Mouse (Mus musculus) forelimb bud, embryonic 11.5 days (tissue): ENCODE data around the gene Agrn.

Experiments used
- DNase-seq: peaks from one replicate; pipeline ENCODE4 v3.0.0-alpha.2; 2012; ENCODE audit warnings: low read depth, low spot score

Gene Agrn

DNA sequence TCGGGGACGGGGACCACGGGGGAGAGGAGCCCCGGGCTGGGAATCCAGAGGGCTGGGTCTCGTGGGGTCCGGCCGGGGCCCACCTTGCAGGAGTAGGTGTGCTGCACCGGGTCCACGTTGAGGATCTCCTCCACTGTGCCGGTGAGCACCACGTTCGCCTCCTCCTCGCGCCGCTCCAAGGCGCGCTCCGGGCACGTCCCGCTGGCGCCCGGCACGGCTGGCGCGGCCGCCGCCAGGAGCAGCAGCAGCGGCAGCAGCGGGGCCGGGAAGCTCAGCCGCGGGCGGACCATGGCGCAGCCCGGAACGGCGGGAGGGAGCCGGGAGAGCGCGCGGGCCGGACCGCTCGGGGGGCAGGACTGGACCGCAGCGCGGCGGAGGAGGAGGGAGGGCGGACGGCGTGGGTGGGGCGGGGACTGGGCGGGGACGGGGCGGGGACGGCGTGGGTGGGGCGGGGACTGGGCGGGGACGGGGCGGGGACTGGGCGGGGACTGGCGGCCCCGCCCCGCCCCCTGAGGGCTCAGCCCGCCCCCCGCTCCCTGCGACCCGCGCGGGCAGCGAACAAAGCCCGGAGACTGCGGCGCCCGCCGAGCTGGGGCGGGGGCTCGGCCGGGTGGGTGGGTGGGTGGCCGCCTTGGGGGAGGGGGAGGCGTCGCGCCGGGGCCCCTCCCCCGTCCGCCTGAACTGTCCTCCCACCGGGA is at the start of gene Agrn:
Gene Agrn (minus strand): TSS at position 358 of the 698 bp plus-strand sequence.
- DNase-seq = no peak

- DNase-seq = peak; percentile 28
Observed at GRCm38 (mm10) chr4:156236651-156237447, 39.6 kb upstream of the Agrn start.

DNA sequence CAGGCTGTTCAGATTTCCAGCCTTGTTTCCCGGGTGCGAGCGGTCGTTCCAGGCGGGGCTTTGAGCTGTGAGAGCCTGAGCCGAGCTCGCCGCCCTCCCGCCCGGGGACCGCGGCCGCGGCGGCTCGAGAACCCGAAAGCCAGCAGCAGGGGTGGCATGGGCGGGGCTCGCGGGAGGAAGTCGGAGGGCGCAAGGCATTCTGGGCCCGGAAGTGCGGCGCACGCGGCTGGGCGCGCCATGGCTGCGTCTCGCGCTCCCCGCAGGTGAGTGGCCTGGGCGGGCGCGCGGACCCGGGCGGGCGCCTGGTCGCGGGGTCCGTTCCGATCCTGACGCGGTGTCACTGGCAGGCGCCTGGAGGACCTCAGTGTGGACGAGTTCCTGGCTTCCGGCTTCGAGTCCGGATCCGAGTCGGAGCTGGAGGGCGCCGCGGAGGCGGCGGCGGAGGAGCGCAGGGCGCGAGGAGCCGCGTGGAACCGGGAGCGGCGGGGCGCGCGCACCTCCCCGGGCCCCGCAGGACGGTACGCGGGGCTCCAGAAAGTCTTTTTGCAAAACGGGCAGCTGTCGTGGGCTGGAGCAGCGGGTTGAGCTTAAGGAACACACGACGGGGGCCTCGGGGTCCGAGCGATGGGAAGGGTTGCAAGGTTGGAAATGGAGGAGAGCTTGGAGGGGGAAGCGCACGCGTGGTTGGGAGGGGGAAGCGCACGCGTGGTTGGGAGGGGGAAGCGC is 38.7 kb upstream of the Agrn start, which contains the start of gene Noc2l:
Gene Noc2l (plus strand): TSS at position 203 of the 726 bp plus-strand sequence.
- peak; percentile 90 for DNase-seq

DNA sequence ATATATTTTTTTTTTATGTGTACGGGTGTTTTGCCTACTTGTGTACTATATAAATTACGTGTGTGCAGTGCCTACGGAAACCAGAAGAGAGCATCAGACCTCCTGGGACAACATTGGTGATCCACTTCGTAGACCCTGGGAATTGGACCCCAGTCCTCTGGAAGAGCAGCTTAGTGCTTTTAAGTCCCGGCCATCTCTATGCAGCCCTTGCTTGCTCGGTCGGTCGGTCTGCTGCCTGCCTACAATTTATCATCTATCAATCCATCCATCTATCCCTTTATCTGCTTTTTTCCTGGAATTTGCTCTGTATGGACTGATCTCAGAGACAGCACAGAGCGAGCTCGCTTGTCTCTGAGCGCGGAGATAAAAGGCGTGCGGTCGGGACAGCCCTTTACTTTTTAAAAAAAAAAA is 38.1 kb upstream of the Agrn start:
- DNase-seq = peak; percentile 45

DNA sequence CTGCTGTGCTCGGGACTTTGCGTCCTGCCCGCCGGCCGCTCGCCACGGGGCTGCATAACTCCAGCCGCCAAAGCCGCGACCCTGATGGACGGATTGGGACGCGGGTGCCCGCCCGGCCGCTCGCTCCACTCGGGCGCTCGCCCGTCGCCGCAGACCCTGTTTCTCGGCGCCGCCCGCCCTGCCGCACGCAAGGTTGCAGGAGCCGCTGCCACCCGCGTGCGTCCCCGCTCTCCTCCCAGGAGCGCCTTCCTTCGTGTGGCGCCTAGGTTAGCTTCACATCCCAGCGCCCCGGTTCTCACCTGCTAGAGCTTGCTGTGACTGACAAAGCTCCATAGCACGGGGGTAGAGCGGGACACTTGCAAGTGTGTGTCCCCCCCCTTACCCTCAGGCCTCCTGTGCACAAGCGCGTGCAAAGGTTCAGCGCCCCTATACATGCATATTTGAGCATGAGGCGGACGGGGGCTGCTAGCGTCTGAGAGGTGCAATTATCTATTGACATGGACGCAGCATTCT is 37.5 kb upstream of the Agrn start, which contains the start of gene Plekhn1:
Gene Plekhn1 (minus strand): TSS at position 157 of the 513 bp plus-strand sequence.
- DNase-seq = peak; percentile 48

DNA sequence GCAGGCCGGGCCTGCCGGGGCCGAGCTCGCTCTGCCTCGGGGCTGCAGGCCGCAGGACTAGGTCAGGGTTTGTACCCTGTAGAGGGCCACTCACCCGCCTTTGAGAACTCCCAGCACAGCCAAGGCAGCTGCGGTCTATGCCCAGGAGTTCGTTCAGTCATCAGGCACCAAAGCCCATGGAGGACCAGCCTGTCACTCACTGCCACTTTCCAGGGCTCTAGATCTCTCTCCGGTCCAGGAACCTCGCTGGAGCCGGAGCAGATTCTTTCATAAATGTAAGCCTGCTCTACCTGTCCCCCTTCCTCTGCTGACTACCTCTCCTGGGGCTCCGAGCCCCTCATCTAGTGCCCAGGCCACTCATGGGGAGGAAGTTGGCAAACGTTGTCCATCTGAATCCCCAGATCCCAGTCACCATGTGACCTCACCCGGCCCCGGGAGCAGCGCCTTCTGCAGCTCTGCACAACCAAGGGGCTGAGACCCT is 36.8 kb upstream of the Agrn start:
- DNase-seq = no peak

- no peak for DNase-seq
Observed at GRCm38 (mm10) chr4:156228393-156229024, 31.2 kb upstream of the Agrn start.

DNA sequence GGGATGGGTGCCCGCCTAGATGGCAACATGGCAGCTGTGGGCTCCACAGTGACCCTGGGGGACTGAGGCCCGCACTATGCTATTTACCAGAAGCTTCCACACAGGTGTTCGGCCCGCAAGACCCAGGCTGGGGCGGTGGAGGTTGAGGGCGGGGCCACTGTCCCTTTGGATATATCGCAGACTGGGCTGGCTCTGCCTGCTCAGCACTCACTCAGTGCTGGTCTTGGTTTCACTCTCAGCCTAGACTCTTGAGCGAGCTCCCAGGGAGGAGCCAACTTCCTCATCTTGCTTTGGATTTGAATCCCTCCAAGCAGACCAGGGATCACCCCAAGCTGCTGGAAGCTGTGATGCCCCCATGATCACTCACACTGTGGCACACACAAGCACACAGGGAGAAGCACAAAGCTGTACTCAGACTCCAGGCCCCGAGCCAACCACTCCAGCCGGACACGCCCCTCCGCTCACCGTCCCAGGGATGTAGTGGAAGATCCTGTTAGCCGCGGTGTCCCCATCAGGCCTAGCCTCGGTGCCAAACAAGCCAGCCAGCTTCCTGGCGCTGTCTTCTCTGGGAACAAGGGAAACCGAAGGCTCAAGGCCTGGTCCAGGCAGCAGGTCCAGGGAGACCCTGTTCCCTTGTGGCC is 30.6 kb upstream of the Agrn start:
- no peak for DNase-seq

GRCm38 (mm10) chr4:156224276-156224675 is 27.0 kb upstream of the Agrn start:
- DNase-seq = no peak

- no peak for DNase-seq
Observed at GRCm38 (mm10) chr4:156219936-156220335, 22.6 kb upstream of the Agrn start.

GRCm38 (mm10) chr4:156217838-156218237 is 20.6 kb upstream of the Agrn start:
- DNase-seq = no peak

DNA sequence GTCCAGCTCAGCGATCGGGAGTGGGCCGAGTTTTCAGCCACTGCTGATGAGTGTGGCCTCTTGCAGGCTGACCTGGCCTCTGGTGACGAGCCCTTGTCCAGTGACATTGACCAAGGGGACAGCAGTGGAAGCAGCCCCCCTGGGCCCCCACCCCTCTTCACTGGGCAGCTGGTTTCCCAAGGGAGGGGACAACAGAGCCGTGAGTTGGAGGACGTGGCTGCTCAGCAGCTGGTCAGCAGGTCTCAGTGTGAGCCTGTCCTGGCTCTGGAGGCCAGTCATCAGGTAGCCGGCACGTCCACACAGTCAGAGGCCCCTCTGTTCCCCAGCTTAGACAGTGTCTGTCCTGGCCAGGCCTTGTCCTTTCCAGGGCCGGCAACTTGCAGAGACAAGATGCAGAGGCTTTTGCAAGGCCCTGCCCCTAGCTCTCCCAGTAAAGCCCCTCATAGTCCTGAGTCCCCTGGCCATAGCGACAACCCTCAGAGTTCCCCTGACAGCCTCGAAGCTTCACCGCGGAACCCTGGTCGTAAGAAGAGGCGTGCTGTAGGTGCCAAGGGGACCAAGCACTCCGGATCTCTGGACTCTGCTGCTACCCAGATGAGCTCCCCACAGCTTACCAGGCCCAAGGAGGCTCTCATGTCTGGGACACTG is 19.9 kb upstream of the Agrn start:
- no peak for DNase-seq

- no peak for DNase-seq
Observed at GRCm38 (mm10) chr4:156216196-156216595, 18.9 kb upstream of the Agrn start.

DNA sequence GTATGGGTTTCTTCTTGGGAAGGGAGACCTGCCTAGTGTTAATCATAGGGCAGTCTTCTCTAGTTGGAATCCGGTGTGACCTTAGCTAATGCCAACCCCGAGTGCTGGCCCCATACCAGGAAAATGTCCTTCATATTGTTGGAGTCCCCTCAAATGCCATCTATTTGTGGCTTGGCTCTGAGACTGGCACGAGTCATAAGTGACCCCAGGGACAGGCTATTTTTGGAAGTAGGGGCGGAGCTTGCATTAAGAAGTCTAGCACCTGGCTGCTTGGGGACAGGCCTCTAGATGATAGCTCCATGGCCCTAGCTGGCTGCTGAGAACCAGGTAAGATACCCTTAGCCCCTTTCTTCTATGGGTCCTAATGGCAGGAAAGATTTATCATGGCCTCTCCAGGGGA is 18.4 kb upstream of the Agrn start, which contains the start of gene Perm1:
Gene Perm1 (plus strand): TSS at position 220 of the 400 bp plus-strand sequence.
- no peak for DNase-seq

DNA sequence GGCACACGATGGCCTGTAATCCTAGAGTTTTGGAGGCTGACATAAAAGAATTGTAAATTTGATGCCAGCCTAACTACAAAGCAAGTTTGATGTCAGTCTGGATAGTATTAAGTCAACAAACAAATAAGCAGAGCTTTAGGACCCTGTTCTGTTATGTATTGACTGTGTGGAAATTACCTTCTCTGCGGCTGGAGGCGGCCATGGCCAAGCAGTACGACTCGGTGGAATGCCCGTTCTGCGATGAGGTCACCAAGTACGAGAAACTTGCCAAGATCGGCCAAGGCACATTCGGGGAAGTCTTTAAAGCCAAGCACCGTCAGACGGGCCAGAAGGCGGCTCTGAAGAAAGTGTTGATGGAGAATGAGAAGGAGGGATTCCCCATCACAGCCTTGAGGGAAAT is 15.8 kb upstream of the Agrn start:
- DNase-seq = no peak

DNA sequence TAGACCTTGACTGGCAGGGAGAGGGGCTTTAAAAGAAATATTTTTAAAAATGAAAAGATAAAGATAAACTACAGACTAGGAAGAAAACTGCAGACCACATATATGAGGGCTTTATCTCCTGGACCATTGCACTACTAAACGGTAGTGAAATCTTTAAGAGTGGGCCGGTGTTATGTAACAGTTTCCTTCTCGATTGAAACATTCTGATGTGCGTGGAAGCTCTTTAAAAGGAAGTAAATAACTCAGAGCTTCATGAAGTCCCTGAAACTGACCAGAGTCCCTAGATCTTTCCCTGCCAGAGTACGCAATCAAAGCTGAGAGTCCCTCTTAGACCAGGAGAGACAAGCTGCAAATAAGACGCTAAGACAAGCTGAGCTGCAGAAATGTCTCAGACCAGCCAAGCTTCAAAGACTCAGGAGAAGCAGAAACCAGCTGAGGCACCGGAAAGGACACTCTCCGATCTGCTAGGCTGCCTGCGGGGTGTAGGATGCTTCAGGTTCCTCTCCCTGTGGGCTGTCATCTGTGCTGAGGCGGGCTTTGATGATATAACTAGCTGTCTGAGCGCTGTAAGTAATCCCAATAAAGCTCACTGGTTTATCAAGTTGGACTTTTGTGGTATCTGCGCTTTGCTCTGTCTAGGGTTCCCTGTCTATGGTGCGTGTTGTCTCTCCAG is 12.8 kb upstream of the Agrn start:
- DNase-seq = no peak

GRCm38 (mm10) chr4:156208872-156209271 is 11.6 kb upstream of the Agrn start:
- no peak for DNase-seq

DNA sequence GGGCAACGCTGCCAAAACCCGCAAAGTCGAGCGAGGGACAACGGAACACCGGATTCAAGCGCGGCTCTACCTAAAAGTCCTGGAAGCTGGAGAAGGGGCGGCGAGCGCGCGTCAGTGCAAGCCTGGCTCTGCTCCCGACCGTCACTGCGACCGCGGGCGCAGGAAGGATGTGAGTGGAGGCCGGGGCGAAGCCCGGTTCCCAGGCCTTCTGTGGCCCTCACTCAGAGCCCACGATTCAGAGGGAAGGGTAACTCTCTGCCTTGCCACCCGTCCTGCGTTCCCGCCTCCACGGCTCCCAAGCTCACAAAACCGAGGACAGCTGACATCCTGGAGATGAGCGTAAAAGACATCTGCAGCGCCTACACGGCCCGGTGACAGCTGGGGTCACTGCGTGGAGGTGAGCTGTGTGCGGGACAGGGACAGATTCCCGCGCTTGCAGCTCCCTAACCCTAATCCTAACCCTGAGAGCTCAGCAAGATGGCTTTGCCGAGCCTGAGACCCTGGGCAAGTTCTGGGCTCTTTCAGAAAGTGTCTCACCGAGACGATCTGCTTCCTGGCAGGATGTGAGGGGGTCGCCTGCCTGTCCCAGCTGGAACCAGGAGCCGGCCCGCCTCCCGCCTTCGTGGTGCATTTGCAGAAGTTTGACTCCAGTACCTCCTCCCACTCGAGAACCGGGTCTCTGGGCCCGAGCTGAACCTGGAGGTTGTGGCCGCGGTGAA is 6.3 kb upstream of the Agrn start:
- DNase-seq = no peak

DNA sequence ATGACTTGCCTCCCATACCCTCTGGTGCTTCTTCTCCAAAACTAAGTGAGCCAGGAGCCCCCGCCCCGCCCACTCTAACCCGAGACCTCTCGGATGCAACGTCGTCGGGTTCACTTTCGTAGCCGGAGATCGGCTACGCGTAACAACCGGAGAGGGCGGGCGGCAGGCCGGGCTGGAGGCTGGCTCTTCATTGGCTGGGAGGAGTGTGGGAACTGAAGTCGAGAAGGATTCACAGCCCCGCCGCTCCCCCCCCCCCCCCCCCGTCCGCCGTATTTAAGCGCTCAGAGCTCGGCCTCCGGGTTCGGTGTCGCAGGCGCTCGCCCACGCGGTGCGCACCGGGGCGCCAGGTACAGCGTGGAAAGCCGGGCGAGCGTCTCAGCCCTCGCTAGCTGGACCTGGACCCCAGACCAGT is 5.7 kb upstream of the Agrn start, which contains the start of gene AW011738:
Gene AW011738 (plus strand): TSS at position 304 of the 412 bp plus-strand sequence.
- peak; percentile 64 for DNase-seq
